In the genomic region with DNA sequence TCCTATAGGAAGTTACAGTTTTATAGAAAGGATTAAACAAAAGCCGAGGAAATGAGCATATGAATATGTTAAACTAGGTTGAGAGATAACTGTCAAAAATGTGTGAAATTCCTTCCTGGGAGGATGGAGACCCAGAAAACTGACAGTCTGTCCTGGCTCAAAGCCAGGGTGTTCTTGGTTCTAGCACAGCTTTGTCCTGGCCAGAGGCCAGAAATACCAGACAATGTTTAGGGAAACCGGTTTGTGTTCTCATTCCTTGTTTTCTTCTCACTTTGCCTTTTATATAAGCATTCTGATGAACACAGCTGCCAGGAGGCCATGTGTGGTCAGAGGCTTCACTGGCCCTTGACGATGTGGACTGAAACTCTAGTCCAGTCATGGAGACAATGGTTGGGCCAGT, we compare ENCODE assay signal across 9 mouse cellular contexts.
DNase-seq lines count a peak whose midpoint lies in the region; ATAC-seq lines count a peak whose summit lies in the region.
"Had no signal": no experiment of that assay in that cellular context is flagged by ENCODE, and none has a peak within 500 bp of the region (broad histone marks: within the 10 kb centered on the region; RNA-seq: fewer than 3 reads in every experiment).

No protein-coding gene starts in this region.

- peak; percentile 9 to 35 for DNase-seq in heart, postnatal 14 days
- DNase-seq in heart, adult 9 months (ENCODE audit: low spot score in 2 of 2): no peak
- DNase-seq in 416B (ENCODE audit: low read depth): peak; percentile 63
- peak; percentile 20 for DNase-seq in cerebellum, adult 8-10 months
- peak; percentile 14 to 40 for DNase-seq in layer of hippocampus, postnatal 10 days (ENCODE audit: low spot score in 2 of 2)
- DNase-seq in spleen, adult 12 weeks (ENCODE audit: low spot score): no peak
- no peak for DNase-seq in thymus, postnatal 14 days

- no peak overlapping the region for H3K4me3 ChIP-seq in forebrain, embryonic 16.5 days (replicated peaks; ENCODE audit: low read length)
- H3K4me3 ChIP-seq: heart, embryonic 15.5 days had no signal

- no peak overlapping the region for H3K9ac ChIP-seq in forebrain, embryonic 16.5 days (replicated peaks; ENCODE audit: low read depth, low read length)
- H3K9ac ChIP-seq: heart, embryonic 15.5 days had no signal

- no peak overlapping the region for H3K4me2 ChIP-seq in forebrain, embryonic 16.5 days (ENCODE audit: low read length)
- H3K4me2 ChIP-seq: heart, embryonic 15.5 days had no signal

- no peaks in the 10 kb centered on the region for H3K27me3 ChIP-seq in forebrain, embryonic 16.5 days (replicated peaks; ENCODE audit: control insufficient read depth, insufficient read depth, low read length)
- H3K27me3 ChIP-seq: heart, embryonic 15.5 days had no signal

- H3K36me3 ChIP-seq in forebrain, embryonic 16.5 days (ENCODE audit: control insufficient read depth, insufficient read depth): no peaks in the 10 kb centered on the region
- H3K36me3 ChIP-seq: heart, embryonic 15.5 days had no signal

- 43% methylated on average over 3 of the region's 3 CpGs for WGBS in forebrain, embryonic 16.5 days

- intact Hi-C loops in heart, postnatal 14 days (cut with DNase I): no loop called here

- ATAC-seq in forebrain, embryonic 16.5 days: no peak

- no peaks in the 10 kb centered on the region for H3K9me3 ChIP-seq in forebrain, embryonic 16.5 days (ENCODE audit: control insufficient read depth, low read length)
- H3K9me3 ChIP-seq: heart, embryonic 15.5 days had no signal

- no peaks in the 10 kb centered on the region for H3K4me1 ChIP-seq in forebrain, embryonic 16.5 days (replicated peaks; ENCODE audit: control insufficient read depth, insufficient read depth, low read length)

- H3K27ac ChIP-seq in forebrain, embryonic 16.5 days (ENCODE audit: low read length): no peak overlapping the region
- H3K27ac ChIP-seq: heart, embryonic 15.5 days had no signal

Comparison
In these comparisons a context has a peak if more than half of its experiments do, and no peak if none do; other contexts are left out.
1. DNase-seq: peak in heart, postnatal 14 days (2 of 2), 416B (single experiment), cerebellum, adult 8-10 months (single experiment) and layer of hippocampus, postnatal 10 days (2 of 2); none in heart, adult 9 months (0 of 2), spleen, adult 12 weeks (single experiment) and thymus, postnatal 14 days (single experiment).